Mouse (Mus musculus) left cerebral cortex, adult 18-20 months (tissue): ENCODE data around the gene Pdss2. TPM values are rescaled to one million over a fixed set of nuclear protein-coding genes. Genes with fewer than 3 reads are reported as not detected.

Experiments used
- total RNA-seq, 2 experiments: library from RNA; stranded (reverse); gene quantifications; 2 replicates each; pipeline ENCODE4 v1.2.3; 2021

Pdss2 gene
- total RNA-seq, 2 experiments from 2014 or later, result 16.5 to 19.3 TPM

Other genes starting within 250 kb of the Pdss2 start
- 10 to 100 TPM; 68.0 to 71.5 TPM for gene Sobp, start 47.0 kb upstream of the Pdss2 start, total RNA-seq
- 1 to 10 TPM; 2.0 to 2.2 TPM for gene 9030612E09Rik, start 46.8 kb upstream of the Pdss2 start, total RNA-seq